Mouse (Mus musculus): ENCODE results near the gene Gpatch2. TPM values are rescaled to one million over a fixed set of nuclear protein-coding genes. Genes with fewer than 3 reads are reported as not detected.
A peak's percentile ranks its signal among the peaks of the same experiment; 100 is the strongest.

Gene Gpatch2
- polyA plus RNA-seq, 1 experiment from 2014 or later, result 25.0 TPM

DNA sequence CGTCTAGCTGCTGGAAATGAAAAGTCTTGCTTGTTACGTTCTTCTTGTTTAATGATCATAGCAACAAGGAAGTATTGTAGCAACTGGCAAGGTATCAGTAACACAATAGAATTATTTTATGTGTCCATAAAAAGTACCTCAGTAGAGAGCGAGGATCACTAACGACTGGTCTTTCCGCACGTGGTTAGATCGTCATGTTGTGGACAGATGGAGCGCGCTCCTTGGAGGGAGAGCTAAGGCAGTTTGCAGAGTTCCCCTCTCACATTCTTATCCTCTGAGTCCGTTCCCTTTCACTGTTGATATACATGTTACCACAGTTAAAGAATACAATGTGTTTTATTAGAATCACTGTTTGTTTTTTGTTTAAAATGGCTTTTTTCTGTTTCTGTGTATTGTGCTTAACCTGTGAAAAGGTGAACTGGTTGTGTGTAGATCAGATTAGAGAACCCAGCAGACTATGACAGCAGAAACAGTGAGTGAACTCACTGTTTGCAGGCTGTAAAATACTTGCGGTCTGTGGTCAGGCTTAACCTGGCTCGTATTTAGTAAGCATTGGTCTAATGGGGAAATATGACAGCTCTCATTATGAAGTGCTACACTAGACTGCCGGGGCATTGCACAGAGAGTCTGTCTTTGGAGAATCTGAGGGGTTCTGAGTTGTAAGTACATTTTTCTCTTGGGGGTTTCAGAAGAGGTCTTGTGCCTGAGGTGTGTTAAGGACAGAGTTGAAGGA, 13.3 kb downstream of the Gpatch2 start:
- no peak overlapping the region for H3K27ac ChIP-seq (replicated peaks)
- 94% methylated on average over 13 of the region's 13 CpGs for WGBS
- peaks cover 7% of the 10 kb centered on the region for H3K4me1 ChIP-seq
- H3K9me3 ChIP-seq, result no peaks in the 10 kb centered on the region
- H3K4me3 ChIP-seq, result no peak overlapping the region
- H3K36me3 ChIP-seq (replicated peaks), result peaks cover 53% of the 10 kb centered on the region
- no peak for DNase-seq (ENCODE audit: low spot score)
- no peaks in the 10 kb centered on the region for H3K27me3 ChIP-seq (replicated peaks; ENCODE audit: low read depth, poor library complexity, severe bottlenecking)

DNA sequence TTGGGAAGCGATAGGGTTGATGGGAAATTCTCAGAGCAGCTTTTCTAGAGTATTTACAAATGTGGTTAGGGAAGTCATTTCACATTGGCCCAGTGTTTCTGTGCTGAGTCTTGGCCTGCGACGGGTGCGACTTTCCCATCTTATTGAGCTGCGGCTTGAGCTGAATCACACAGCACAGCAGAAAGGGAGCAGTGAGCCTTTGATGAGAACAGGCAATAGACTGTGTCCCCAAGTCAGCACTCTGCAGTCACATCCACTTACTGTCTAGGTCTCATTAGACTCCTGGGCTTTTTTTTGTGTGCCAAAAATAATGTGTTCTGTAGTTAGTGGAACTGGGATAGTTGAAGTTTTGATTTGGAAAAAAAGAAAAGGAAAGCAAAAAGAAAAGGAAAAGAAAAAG, 14.9 kb downstream of the Gpatch2 start:
- H3K27me3 ChIP-seq (replicated peaks; ENCODE audit: low read depth, poor library complexity, severe bottlenecking), result no peaks in the 10 kb centered on the region
- H3K9me3 ChIP-seq, result no peaks in the 10 kb centered on the region
- 90% methylated on average over 5 of the region's 5 CpGs for WGBS
- no peak for DNase-seq (ENCODE audit: low spot score)
- H3K4me1 ChIP-seq, result peaks cover 7% of the 10 kb centered on the region
- H3K36me3 ChIP-seq (replicated peaks), result peaks cover 62% of the 10 kb centered on the region
- no peak overlapping the region for H3K4me3 ChIP-seq
- no peak overlapping the region for H3K27ac ChIP-seq (replicated peaks)

DNA sequence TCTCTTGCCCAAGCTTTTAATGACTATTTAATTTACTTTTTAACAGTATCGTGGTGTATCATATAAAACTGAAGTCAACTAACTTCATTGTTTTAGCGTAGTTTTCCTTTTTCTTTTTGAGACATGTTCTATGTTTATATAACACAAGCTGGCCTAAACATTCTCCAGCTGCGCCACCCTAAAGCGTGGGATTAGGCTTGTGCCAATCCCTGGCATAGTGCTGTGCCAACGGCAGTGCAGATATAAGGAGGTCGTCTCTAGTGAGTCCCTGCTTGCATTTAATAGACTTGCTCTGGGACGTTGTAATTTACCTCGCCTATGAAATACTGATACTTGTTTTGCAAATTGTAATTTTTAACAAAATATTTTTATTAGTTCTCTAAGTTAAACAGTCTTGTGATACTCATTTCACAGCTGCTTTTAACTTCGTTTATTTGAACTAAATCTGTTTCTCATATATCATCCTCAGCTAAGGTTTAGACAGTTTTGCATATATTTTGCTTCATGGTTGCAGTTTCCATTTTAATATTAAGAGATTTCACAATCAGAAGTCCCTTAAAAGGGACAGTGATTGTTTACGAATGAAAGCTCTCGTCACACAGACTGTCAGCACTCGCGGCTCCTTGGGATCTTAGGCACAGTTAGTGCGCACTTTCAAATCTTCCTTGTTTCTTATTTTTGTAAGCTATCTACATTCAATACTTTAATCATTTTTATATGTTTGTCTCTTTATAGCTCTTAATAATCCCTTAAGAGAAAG, 17.1 kb downstream of the Gpatch2 start:
- WGBS, result 89% methylated on average over 14 of the region's 14 CpGs
- Histone ChIP-seq H3K4me1 (peaks cover 7% of the 10 kb centered on the region), H3K36me3 (replicated peaks) (peaks cover 49% of the 10 kb centered on the region), H3K27ac (replicated peaks) (no peak overlapping the region), H3K27me3 (replicated peaks; ENCODE audit: low read depth, poor library complexity, severe bottlenecking) (no peaks in the 10 kb centered on the region), H3K4me3 (no peak overlapping the region), H3K9me3 (no peaks in the 10 kb centered on the region)
- DNase-seq (ENCODE audit: low spot score), result no peak

DNA sequence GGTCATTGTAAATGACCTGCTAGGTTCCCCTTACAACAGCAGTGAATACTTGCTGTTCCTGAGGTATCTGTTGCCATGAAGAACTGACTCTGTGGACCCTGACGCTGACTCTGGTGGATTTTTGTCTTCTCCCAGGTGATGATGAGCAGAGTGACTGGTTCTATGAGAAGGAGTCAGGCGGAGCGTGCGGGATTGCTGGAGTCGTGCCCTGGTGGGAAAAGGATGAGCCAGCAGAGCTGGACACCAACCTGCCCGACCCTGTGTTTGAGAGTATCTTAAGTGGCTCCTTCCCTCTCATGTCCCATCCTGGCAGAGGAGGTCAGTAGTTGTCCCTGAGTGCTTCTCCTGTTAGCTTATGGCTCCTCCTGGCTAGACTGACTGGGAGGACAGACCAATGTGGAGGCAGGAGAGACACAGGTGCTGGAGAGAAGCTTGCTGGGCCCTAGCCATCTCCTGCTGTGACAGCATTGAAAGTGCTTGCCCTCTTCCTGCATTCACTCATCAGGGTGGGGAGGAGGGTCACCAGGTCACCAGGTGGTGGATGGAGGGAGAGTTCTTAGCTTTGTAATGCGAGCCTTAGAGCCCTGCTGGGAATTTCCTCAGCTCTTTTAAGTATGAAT, 17.8 kb downstream of the Gpatch2 start:
- H3K4me3 ChIP-seq, result no peak overlapping the region
- H3K27me3 ChIP-seq (replicated peaks; ENCODE audit: low read depth, poor library complexity, severe bottlenecking), result no peaks in the 10 kb centered on the region

DNA sequence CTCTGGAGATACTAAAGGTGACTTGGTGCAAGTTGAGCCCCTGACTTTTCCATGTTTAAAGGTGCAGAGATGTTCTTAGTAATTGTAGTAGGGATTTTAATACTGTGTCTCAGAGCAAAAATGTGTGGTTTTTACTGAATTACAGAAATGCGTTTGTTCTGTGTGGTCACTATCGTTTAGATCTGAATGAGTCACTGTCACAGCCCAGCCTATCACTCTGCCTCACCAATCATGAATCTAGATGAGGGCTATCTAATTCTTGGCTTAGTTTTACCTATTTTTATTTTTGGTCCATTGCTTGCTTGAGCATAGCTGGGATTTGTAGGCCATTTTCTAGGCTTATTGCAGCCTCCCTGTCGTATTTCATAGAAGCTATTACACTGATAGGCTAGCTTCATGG, 19.9 kb downstream of the Gpatch2 start:
- Histone ChIP-seq H3K27me3 (replicated peaks; ENCODE audit: low read depth, poor library complexity, severe bottlenecking) (no peaks in the 10 kb centered on the region), H3K4me1 (peaks cover 7% of the 10 kb centered on the region), H3K4me3 (no peak overlapping the region), H3K27ac (replicated peaks) (no peak overlapping the region), H3K36me3 (replicated peaks) (peaks cover 42% of the 10 kb centered on the region), H3K9me3 (no peaks in the 10 kb centered on the region)
- 95% methylated on average over 3 of the region's 3 CpGs for WGBS
- no peak for DNase-seq (ENCODE audit: low spot score)

More for the DNA sequence above, 17.8 kb downstream of the Gpatch2 start:
- peak; percentile 21 for DNase-seq (ENCODE audit: low spot score)
- Histone ChIP-seq H3K9me3 (no peaks in the 10 kb centered on the region), H3K27ac (replicated peaks) (no peak overlapping the region), H3K4me1 (peaks cover 7% of the 10 kb centered on the region), H3K36me3 (replicated peaks) (peaks cover 47% of the 10 kb centered on the region)
- 56% methylated on average over 7 of the region's 7 CpGs for WGBS

DNA sequence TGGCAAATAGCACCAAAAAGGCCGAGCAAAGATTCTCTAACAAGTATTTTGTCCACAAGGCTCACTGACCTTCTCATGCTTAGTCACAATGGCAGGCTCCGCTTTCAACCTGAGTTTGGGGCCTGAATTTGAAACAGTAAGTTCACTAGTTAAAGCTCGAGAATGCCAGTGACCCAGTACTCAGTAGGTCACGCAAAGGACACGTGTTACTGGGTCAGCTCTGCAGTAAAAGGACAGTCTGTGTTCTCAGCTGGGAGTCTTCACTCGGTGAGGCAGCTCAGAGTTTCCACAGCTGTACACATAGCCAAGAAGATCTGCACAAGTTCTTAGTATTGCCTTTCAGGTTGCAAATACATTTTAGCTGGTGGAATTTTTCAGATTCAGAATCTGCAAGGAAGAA, 21.0 kb downstream of the Gpatch2 start:
- Histone ChIP-seq H3K27me3 (replicated peaks; ENCODE audit: low read depth, poor library complexity, severe bottlenecking) (no peaks in the 10 kb centered on the region), H3K9me3 (no peaks in the 10 kb centered on the region), H3K4me3 (no peak overlapping the region), H3K4me1 (peaks cover 7% of the 10 kb centered on the region), H3K36me3 (replicated peaks) (peaks cover 34% of the 10 kb centered on the region), H3K27ac (replicated peaks) (no peak overlapping the region)
- no peak for DNase-seq (ENCODE audit: low spot score)
- WGBS, result 74% methylated on average over 6 of the region's 6 CpGs

DNA sequence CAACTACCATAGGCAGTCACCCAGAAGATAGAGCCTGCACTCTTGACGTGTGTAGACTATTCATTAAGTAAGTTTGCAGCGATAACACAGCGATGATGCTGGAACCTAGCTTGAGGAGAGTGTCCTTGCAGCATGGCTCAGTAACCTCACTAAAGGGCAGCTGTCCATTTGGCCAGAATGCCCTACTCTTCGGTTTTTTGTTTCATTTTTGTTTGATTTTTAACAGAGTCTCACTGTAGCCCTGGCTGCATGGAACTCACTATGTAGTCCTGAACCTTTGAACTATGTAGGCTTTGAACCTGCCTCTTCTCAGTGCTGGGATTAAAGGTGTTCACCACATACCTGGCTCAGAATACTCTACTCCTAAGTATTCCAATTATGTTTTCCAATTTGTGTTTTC, 22.8 kb downstream of the Gpatch2 start:
- H3K27ac ChIP-seq (replicated peaks), result no peak overlapping the region
- peaks cover 28% of the 10 kb centered on the region for H3K36me3 ChIP-seq (replicated peaks)
- WGBS, result 94% methylated on average over 4 of the region's 4 CpGs
- DNase-seq (ENCODE audit: low spot score), result no peak
- H3K4me1 ChIP-seq, result peaks cover 4% of the 10 kb centered on the region
- no peaks in the 10 kb centered on the region for H3K27me3 ChIP-seq (replicated peaks; ENCODE audit: low read depth, poor library complexity, severe bottlenecking)
- H3K9me3 ChIP-seq, result no peaks in the 10 kb centered on the region
- H3K4me3 ChIP-seq, result no peak overlapping the region

DNA sequence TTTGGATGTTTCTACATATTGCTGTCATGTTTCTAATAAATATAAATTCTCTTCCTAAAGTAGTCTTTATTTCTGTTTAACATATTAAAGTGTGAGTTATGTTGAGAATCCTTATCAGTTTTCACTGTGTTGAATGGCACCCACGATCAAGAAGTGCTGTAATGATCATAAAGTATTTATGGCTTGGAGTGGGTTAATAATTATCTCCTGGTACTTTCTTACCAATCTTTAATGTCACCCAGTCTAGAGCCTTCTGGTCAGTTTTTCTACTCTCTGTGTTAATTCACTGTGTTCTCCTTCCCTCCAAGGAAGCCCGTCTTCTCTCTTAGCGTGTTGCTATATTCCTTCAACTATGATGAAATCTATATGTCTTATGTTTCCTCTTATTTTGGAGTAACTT, 25.0 kb downstream of the Gpatch2 start:
- peaks cover 14% of the 10 kb centered on the region for H3K36me3 ChIP-seq (replicated peaks)
- no peaks in the 10 kb centered on the region for H3K27me3 ChIP-seq (replicated peaks; ENCODE audit: low read depth, poor library complexity, severe bottlenecking)
- no peak for DNase-seq (ENCODE audit: low spot score)
- 96% methylated on average over 3 of the region's 3 CpGs for WGBS
- no peaks in the 10 kb centered on the region for H3K9me3 ChIP-seq
- no peaks in the 10 kb centered on the region for H3K4me1 ChIP-seq
- H3K4me3 ChIP-seq, result no peak overlapping the region
- no peak overlapping the region for H3K27ac ChIP-seq (replicated peaks)

DNA sequence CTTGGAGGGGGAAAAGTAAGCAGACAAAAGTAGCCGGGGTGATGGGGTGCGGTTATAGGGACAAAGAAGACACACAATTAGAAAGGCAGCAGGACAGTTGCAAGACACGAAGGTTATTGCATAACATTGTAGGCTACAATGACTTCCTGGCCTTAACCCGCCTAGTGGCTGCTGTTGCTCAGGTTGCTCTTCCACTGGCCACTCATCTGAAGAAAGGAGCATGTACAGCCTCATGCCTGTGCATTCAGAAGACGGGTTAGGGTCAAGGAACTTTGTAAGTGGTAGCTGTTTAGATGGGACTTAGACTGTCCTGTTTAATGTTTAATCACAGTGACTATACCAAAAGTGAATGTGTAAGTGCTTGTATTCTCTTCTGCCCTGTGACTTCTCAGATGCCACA, 26.0 kb downstream of the Gpatch2 start:
- no peaks in the 10 kb centered on the region for H3K4me1 ChIP-seq
- H3K36me3 ChIP-seq (replicated peaks), result peaks cover 11% of the 10 kb centered on the region
- no peak for DNase-seq (ENCODE audit: low spot score)
- no peaks in the 10 kb centered on the region for H3K27me3 ChIP-seq (replicated peaks; ENCODE audit: low read depth, poor library complexity, severe bottlenecking)
- no peak overlapping the region for H3K4me3 ChIP-seq
- H3K27ac ChIP-seq (replicated peaks), result no peak overlapping the region
- WGBS, result 91% methylated on average over 5 of the region's 5 CpGs
- no peaks in the 10 kb centered on the region for H3K9me3 ChIP-seq

DNA sequence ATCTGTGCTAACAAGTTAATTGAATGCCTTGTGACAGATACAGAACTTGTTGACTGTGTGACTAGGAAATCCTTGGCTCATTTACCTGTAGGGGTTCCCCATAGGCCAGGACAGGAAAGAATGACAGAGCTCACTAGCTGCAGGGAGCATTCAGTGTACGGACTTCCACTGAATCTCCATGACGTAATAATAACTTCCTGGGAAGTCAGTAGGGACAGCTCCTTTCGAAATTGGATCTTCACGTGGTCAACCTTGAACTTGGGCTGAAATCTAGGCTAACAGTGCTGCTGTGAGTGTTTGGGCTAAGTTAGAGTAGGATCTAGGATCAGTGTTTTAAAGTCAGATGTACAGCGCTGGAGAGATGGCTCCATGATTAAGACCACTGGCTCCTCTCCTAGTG, 29.4 kb downstream of the Gpatch2 start:
- Histone ChIP-seq H3K36me3 (replicated peaks) (no peaks in the 10 kb centered on the region), H3K4me1 (no peaks in the 10 kb centered on the region), H3K27ac (replicated peaks) (no peak overlapping the region), H3K27me3 (replicated peaks; ENCODE audit: low read depth, poor library complexity, severe bottlenecking) (no peaks in the 10 kb centered on the region), H3K9me3 (no peaks in the 10 kb centered on the region), H3K4me3 (no peak overlapping the region)
- WGBS, result 80% methylated on average over 5 of the region's 5 CpGs
- no peak for DNase-seq (ENCODE audit: low spot score)

DNA sequence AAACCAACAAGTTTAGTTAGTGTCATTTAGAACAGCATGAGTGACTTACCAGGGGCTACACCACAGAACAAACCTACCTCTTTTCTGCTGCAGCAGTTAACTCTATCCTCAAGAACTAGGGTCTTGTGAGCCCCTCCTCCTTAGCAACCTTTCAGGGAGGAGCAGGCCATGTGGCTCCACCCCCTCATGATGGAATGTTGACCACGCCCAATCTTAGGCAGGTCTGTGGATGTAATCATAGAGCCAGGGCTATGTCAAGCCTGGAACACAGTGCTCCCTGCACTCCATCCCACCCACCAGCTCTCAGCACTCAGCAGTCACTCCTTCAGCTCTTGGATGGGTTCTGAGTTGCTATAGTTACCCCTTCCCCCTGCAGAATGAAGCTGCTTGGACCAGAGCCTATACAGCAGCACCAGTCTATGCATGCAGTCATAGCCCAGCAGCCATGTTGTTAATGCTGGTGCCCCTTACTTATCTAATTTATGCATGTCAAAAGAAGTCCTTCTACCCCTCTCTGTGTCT, 35.5 kb downstream of the Gpatch2 start:
- Histone ChIP-seq H3K27me3 (replicated peaks; ENCODE audit: low read depth, poor library complexity, severe bottlenecking) (no peaks in the 10 kb centered on the region), H3K4me3 (no peak overlapping the region), H3K4me1 (no peaks in the 10 kb centered on the region), H3K27ac (replicated peaks) (no peak overlapping the region), H3K36me3 (replicated peaks) (peaks cover 13% of the 10 kb centered on the region; the same call in 1 of the 2 replicates), H3K9me3 (no peaks in the 10 kb centered on the region)
- DNase-seq (ENCODE audit: low spot score), result no peak
- WGBS, result 90% methylated on average over 1 of the region's 1 CpGs

DNA sequence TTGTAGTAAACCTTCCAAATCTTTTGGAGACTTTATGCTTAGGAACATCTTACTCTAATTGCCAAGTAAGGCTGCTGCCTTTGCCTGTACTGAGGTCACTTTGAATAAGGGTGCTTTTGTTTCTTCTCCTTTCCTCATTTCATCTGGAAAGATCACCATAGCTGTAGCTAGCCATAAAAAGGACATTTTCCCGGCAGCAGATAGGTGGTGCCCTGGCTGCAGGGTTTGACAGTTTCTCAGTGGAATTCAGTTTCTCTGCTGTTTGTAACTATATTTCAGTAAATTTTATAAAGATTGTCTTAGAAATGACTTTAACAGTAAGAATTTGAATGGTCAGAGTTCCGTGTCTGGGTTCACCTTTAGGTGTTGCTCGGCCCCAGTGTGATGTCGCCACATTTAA, 43.4 kb downstream of the Gpatch2 start:
- Histone ChIP-seq H3K9me3 (no peaks in the 10 kb centered on the region), H3K4me3 (no peak overlapping the region), H3K4me1 (peaks cover 5% of the 10 kb centered on the region), H3K27ac (replicated peaks) (no peak overlapping the region), H3K36me3 (replicated peaks) (0 out of 2 replicates have a peak, but pooled peaks cover 3% of the 10 kb centered on the region), H3K27me3 (replicated peaks; ENCODE audit: low read depth, poor library complexity, severe bottlenecking) (no peaks in the 10 kb centered on the region)
- WGBS, result 82% methylated on average over 4 of the region's 4 CpGs
- no peak for DNase-seq (ENCODE audit: low spot score)

Data from embryonic facial prominence, embryonic 10.5 days (tissue).